Mouse (Mus musculus) cerebellum, postnatal 14 days (tissue): ENCODE measurements around the gene Kctd17.

Source experiments
- DNase-seq, 2 experiments: peaks; one replicate each; pipeline ENCODE4 v3.0.0; 2021; ENCODE audit warnings: mixed read lengths in 2 of 2

Gene Kctd17

DNA sequence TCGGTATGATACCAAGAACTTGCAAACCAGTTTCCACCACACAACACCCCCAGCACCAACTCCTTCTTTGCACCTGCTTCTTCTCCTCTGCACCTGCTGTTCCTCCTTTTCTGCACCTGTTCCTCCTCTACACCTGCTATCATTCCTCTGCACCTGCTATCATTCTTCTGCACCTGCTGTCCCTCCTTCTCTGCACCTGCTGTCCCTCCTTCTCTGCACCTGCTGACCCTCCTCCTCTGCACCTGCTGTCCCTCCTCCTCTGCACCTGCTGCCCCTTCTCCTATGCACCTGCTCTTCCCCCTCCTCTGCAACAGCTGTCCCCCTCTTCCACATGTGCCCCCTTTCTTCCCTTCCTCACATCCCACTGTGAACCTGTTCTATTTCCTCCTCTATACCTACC is 58.2 kb downstream of the Kctd17 start:
- peak in 1 of 2 experiments; percentile 29 for DNase-seq

DNA sequence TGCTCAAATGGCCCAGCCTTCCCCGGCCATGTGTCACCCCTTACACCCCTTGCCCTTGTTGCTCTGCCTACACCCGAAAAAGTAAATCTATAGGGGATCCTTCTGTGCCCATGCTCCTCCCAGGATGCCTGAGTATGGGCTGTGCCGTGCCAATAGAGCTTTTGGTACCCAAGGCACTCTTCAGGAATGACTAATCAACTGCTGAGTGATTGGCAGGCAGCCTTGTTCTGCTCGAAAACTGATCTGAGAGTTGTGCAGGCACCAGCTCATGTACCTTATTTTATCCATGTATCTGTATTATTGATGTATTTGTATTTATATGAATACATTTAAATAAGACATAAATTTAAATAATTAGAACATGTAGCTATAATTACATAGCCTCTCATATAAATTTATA is 58.7 kb downstream of the Kctd17 start:
- DNase-seq, result peak; percentile 57 to 61
